Mouse (Mus musculus): ENCODE measurements around the gene Lum. TPM values are rescaled to one million over a fixed set of nuclear protein-coding genes. Genes with fewer than 3 reads are reported as not detected.

The Lum gene
- polyA plus RNA-seq (2012; rRNA removed): 5.0 and 12.5 TPM in 2 replicates

DNA sequence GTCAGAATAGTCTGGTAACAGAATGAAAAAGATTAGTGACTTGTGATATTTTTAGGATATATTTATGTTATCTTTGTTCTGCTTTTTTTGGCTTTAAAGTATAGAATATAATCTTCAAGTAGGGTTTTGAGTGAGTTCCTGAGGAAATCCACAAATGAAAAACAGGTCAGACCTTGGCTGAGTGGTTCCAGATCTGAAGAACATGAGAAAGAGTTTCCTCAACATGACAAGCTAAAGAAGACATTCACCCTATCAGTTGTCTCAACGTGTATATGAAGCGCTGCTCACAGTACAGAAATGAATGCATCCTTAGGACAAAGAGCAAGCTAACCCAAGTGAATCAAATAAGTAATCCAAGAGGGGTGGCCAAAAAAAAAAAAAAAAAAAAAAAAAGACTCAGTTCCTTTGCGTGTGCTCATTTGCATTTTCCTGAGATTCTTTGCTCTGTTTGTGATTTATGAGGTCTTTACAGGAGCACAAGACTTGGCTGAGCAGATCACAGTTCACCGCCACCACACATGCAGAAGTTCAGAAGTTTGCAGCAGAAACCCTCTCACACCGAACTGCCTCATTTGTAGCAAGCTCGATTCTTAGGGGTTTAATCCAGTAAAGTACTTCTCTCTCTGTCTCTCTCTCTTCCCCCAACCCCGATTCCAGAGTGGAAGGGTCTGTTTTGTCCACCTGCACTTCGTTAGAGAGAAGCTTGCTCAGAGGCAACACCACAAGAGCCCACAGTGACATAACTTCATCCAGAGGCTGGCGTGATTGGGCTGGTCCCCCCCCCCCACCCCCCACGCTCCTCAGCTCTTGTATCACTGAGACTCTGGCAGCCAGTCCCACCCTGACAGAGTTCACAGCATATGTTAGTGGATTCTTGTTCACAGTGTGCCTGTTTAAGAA lies at the start of gene Lum:
Gene Lum (plus strand): TSS at position 172 of the 900 bp plus-strand sequence.
- no peak for TF ChIP-seq CTCF (IDR thresholded peaks at IDR 0.05; ENCODE audit: insufficient read depth, low read length)
- no peak for TF ChIP-seq POLR2A (IDR thresholded peaks at IDR 0.05; ENCODE audit: borderline replicate concordance, extremely low read depth, low read depth, low read length)
- WGBS: 43% methylated on average over 10 of the region's 10 CpGs
- DNase-seq: no peak
- no peak within 1 kb of the TSS for H3K4me3 ChIP-seq (replicated peaks; ENCODE audit: extremely low read depth, low read depth, low read length)
- H3K4me1 ChIP-seq (ENCODE audit: control insufficient read depth, insufficient read depth, low read length): no peaks in the 10 kb centered on the region

DNA sequence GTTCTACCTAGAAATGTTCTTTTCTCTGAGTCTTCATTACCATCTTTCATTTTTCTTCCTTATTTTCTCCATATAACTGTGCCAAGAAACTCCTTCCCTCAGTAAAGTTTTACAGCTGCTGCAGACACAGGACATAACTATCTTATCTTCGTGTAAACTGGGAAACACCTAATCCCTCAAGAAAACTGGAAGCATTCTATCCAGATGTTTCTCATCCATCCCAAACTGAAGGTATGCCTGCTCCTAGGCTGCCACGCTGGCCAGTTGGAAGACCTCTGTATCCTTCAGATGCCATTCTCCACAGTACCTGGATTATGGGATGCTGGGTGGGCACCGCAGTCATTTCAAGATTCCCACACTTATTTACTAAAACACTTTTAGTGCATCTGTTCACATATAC lies 41.6 kb upstream of the Lum start:
- H3K4me3 ChIP-seq (replicated peaks; ENCODE audit: extremely low read depth, low read depth, low read length): no peak overlapping the region
- no peak for DNase-seq
- WGBS: 58% methylated on average over 3 of the region's 3 CpGs
- H3K4me1 ChIP-seq (ENCODE audit: control insufficient read depth, insufficient read depth, low read length): no peaks in the 10 kb centered on the region
- TF ChIP-seq CTCF (IDR thresholded peaks at IDR 0.05; ENCODE audit: insufficient read depth, low read length) (no peak), POLR2A (IDR thresholded peaks at IDR 0.05; ENCODE audit: borderline replicate concordance, extremely low read depth, low read depth, low read length) (no peak)

DNA sequence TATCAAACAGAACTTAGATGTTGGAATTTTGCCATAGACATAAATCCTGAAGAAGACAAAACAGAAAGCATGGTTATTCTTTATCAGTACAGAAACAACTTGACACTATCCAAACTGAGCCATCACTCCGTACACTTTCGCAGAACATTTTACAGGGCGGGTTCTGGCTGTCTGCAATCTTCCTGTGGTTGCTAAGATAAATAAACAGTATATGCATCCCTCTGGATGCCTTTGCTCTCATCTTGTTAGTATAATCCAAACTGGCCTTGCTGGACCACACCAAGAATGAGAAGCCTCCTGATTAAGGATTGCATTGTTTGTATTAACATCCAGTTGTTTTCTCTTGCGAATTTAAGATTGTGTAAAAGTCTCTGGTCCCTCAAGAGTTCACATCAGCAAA lies 29.2 kb upstream of the Lum start:
- TF ChIP-seq POLR2A (IDR thresholded peaks at IDR 0.05; ENCODE audit: borderline replicate concordance, extremely low read depth, low read depth, low read length) (no peak), CTCF (IDR thresholded peaks at IDR 0.05; ENCODE audit: insufficient read depth, low read length) (no peak)
- Histone ChIP-seq H3K4me3 (replicated peaks; ENCODE audit: extremely low read depth, low read depth, low read length) (no peak overlapping the region), H3K4me1 (ENCODE audit: control insufficient read depth, insufficient read depth, low read length) (no peaks in the 10 kb centered on the region)
- DNase-seq: no peak
- WGBS: 48% methylated on average over 4 of the region's 4 CpGs

DNA sequence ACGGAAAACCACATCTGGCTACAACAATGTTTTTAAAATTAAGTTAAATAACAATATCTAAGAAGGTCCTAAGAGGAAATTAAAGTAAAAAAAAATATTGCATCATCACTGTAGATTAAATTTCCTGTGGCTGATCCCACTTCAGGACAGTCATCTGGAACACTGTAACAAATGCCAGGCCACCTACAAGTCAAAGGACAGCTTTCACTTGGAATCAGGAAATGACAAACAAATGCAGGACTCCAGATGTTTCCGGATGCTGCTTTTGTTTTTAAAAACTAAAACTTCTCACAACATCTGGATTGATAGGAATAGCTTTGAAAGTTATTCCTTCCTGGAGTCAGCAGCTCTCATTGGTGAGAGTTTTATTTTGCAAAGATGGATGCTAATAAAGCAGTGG lies 28.0 kb upstream of the Lum start:
- WGBS: 27% methylated on average over 2 of the region's 2 CpGs

DNA sequence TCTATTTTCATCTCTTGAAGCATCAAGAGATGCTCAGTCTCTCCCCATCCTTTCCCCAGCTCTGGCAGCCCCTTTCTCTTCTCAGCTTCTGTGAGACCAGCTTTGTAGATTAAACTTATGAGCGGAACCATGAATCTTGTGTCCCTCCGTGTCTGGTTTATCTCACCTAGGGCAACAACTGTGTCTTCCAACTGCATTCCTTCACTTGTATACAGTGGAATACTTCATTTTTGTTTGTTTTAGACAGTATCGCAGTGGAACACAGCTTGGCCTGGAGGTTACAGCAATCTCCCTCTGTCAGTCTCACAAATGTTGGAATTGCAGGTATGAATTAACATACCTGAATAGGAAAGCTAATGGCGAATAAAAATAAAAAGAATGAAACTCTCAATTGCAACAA lies 26.7 kb upstream of the Lum start:
- no peaks in the 10 kb centered on the region for H3K4me1 ChIP-seq (ENCODE audit: control insufficient read depth, insufficient read depth, low read length)
- DNase-seq: no peak
- H3K4me3 ChIP-seq (replicated peaks; ENCODE audit: extremely low read depth, low read depth, low read length): no peak overlapping the region
- TF ChIP-seq CTCF (IDR thresholded peaks at IDR 0.05; ENCODE audit: insufficient read depth, low read length): no peak
- no peak for TF ChIP-seq POLR2A (IDR thresholded peaks at IDR 0.05; ENCODE audit: borderline replicate concordance, extremely low read depth, low read depth, low read length)
- WGBS: 84% methylated on average over 4 of the region's 4 CpGs

More for the DNA sequence above, 28.0 kb upstream of the Lum start:
- Histone ChIP-seq H3K4me3 (replicated peaks; ENCODE audit: extremely low read depth, low read depth, low read length) (no peak overlapping the region), H3K4me1 (ENCODE audit: control insufficient read depth, insufficient read depth, low read length) (no peaks in the 10 kb centered on the region)
- no peak for DNase-seq
- TF ChIP-seq POLR2A (IDR thresholded peaks at IDR 0.05; ENCODE audit: borderline replicate concordance, extremely low read depth, low read depth, low read length) (no peak), CTCF (IDR thresholded peaks at IDR 0.05; ENCODE audit: insufficient read depth, low read length) (no peak)

DNA sequence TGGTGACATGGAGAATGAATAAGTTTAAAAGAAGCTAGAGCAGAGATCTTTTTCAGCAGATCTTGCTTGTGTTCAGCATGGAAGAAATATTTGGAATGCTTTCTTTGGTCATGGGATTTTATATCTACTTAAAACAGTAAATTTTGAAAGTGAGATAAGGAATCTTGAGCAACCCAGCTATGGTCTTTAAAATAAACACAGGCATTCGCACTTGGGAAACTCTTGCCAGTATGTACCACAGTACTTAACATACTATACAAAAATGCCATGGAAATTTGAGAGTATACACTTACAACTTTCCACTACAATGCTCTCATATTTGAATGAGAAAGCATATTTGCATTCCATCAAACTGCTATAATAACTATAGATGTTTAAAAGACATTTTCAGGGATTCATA lies 17.2 kb upstream of the Lum start:
- no peaks in the 10 kb centered on the region for H3K4me1 ChIP-seq (ENCODE audit: control insufficient read depth, insufficient read depth, low read length)
- DNase-seq: no peak
- no peak for TF ChIP-seq POLR2A (IDR thresholded peaks at IDR 0.05; ENCODE audit: borderline replicate concordance, extremely low read depth, low read depth, low read length)
- no peak for TF ChIP-seq CTCF (IDR thresholded peaks at IDR 0.05; ENCODE audit: insufficient read depth, low read length)
- 24% methylated on average over 1 of the region's 1 CpGs for WGBS
- no peak overlapping the region for H3K4me3 ChIP-seq (replicated peaks; ENCODE audit: extremely low read depth, low read depth, low read length)

DNA sequence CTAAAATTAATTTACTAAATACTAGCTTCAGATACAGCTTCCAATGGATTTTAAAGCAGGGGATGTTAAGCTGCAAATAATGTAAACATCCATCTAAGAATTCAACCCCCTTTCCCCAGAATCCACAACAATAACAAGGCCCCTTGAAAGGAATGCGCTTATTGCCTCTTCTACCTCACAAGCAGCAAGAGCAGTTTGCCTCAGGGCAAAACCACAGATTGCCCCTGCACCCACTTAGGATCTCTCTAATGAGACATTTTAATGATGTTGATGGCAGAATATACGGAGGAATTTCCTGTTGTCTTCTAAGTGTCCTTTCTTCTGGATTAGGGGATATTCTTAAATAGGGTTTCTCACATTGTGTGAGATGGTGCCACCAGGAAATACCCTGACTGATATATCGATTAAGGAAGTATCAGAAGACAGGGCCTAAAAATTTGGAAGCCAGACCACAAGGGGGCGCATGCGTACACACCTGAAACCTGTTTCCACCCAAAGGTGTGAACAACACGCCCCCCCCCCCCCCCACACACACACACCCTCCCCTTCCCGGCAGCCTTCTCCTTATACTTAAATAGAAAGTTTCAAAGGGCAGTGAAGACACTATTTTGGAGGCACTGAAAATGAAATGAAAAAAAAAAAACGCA lies 2.7 kb downstream of the Lum start:
- DNase-seq: no peak
- no peak for TF ChIP-seq POLR2A (IDR thresholded peaks at IDR 0.05; ENCODE audit: borderline replicate concordance, extremely low read depth, low read depth, low read length)
- no peak for TF ChIP-seq CTCF (IDR thresholded peaks at IDR 0.05; ENCODE audit: insufficient read depth, low read length)
- Histone ChIP-seq H3K4me3 (replicated peaks; ENCODE audit: extremely low read depth, low read depth, low read length) (no peak overlapping the region), H3K4me1 (ENCODE audit: control insufficient read depth, insufficient read depth, low read length) (no peaks in the 10 kb centered on the region)
- WGBS: 62% methylated on average over 8 of the region's 8 CpGs

DNA sequence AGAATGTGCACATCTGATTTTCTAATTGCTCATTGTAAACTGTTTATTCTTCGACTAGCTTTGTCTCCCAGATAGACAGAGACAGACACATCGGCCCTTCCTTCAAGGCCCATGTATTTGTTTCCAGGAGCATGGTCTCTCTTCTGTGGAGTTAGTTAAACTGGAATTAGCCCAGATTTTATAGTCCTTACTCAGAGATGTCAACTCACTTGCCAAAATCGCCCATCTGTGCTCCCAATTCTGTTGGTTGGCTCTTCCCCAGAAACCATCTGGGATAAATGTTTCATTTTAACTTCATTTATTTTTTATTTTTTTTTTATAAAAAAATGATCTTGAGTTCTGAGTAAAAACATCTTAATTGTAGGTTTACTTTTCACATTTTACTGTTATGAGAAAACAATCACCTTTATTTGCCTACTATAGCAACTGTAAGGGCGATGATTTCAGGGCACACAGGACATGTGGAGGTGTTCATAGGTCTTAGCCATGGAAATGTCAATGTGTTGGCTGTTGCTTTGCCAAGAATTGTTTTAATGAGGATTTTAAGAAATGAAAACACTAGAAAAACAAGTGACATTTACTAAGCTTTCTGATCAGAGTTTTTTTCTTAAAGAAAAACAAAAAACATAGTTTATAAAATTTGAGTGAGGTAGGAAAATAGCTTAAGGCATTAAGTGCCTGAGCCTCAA lies 17.8 kb downstream of the Lum start:
- 63% methylated on average over 4 of the region's 4 CpGs for WGBS
- no peak overlapping the region for H3K4me3 ChIP-seq (replicated peaks; ENCODE audit: extremely low read depth, low read depth, low read length)
- TF ChIP-seq CTCF (IDR thresholded peaks at IDR 0.05; ENCODE audit: insufficient read depth, low read length) (no peak), POLR2A (IDR thresholded peaks at IDR 0.05; ENCODE audit: borderline replicate concordance, extremely low read depth, low read depth, low read length) (no peak)

DNA sequence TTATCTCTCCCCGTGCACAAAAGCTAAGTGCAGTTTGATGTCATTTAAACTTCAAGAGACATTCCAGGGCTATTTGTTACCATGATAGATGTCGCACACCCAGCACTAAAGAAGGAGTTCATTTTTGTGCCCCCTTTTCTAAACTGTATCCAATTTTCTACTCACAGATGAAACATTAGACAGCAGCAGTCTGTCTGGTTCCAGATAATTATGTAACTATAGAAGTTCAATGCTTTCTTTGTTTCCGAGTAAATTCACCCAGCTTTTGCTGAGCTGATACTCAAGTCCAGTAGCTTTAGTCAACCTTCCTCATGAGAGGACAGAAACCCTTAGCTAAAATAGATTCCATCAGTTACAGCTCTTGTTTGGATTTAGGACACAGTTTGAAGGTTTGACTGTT lies 19.2 kb downstream of the Lum start:
- no peaks in the 10 kb centered on the region for H3K4me1 ChIP-seq (ENCODE audit: control insufficient read depth, insufficient read depth, low read length)
- DNase-seq: no peak
- TF ChIP-seq CTCF (IDR thresholded peaks at IDR 0.05; ENCODE audit: insufficient read depth, low read length) (no peak), POLR2A (IDR thresholded peaks at IDR 0.05; ENCODE audit: borderline replicate concordance, extremely low read depth, low read depth, low read length) (no peak)
- WGBS: 34% methylated on average over 3 of the region's 3 CpGs
- H3K4me3 ChIP-seq (replicated peaks; ENCODE audit: extremely low read depth, low read depth, low read length): no peak overlapping the region

More for the DNA sequence above, 17.8 kb downstream of the Lum start:
- no peak for DNase-seq
- no peaks in the 10 kb centered on the region for H3K4me1 ChIP-seq (ENCODE audit: control insufficient read depth, insufficient read depth, low read length)

Measured in lung, adult 2 months (tissue).